Mouse (Mus musculus) spleen, postnatal 4 days (tissue): ENCODE data around the gene Nmnat3.
A peak's percentile ranks its signal among the peaks of the same experiment; 100 is the strongest.

ENCODE experiments used
- DNase-seq, 2 experiments: peaks; one replicate each; pipeline ENCODE4 v3.0.0; 2022; ENCODE audit warnings: low spot score in 2 of 2

Nmnat3 gene

DNA sequence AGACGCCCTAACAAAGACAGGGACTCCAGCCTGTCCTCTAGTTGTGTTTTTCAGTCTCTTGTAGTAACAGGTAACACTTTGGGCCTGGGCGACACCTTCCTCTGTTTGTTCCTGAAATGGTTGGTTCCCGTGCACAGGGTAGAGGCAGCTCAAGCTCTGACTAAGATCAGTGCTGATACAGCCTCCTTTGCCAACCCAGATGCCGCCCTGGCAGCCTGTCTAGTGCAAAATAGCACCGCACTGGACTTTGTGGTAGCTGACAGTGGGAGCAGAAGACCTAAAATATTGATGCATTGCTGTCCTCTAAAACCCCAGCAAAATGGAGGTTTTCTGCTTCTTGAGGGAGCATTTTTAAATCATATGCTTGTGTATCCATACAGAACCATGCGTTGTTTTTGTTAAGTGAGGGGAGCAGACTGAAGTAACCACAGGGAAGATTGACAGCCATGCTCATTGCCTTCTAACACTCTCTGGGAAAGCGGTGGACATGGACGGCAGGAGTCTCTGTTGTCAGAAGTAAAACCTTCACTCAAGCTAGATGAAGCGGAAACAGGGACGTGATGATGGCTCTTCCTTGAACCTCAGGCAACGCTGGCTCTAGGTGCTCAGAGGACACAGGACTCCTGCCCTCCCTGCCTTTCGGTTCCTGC is 24.2 kb downstream of the Nmnat3 start:
- DNase-seq, result no peak

DNA sequence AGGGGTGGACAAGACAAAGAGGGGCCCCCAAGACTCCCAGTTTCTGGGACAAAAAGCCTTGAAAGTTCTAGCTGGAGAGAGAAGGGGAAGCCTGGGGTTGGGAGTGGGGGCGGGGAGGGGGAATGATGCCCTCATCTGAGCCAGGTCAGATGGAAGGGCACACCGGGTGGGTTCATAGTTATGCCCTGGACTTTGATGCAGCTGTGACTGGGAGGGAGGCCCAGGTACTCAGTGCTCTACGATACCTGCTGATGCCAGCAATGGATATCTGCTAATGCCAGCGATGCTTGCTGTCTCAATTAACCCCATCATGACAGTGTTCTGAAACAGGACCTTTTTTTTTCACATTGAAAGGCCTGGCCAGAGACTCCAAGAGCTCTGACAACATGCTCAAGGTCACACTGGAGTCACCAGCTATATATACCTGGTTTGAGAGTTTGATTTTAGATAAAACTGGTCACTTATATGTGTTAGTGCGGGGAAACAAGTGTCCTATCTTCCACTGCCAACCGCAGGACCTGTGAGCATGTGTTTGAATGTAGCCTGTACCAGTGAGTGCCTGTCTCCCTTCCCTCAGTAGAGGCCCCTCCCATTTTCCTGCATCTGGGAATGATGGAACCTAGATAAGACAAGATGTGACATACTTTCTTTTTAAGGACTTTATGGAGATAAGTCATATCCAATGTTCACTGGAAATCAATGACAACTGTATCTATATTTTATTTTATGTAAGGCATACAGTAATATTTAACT is 25.6 kb downstream of the Nmnat3 start:
- DNase-seq, result no peak

DNA sequence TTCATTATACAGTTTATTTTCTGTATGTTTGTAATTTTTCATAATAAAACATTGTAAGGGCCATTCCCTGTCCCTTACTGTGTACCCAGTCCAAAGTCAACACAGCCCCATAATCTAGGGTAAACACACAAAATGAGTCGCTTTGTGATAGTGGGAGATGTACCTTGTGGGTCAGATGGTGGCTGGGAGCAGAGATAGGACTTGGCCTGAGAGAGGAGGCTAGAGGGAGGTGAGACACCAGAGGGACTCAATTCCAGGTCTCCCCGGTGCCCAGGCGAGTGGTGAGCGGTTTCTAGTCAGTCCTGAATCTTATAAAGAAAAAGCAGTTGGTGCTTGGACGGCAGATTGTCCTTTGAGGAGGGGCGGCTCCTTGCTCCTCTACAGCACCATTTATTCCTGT is 26.4 kb downstream of the Nmnat3 start:
- DNase-seq, result peak; percentile 56 to 75

DNA sequence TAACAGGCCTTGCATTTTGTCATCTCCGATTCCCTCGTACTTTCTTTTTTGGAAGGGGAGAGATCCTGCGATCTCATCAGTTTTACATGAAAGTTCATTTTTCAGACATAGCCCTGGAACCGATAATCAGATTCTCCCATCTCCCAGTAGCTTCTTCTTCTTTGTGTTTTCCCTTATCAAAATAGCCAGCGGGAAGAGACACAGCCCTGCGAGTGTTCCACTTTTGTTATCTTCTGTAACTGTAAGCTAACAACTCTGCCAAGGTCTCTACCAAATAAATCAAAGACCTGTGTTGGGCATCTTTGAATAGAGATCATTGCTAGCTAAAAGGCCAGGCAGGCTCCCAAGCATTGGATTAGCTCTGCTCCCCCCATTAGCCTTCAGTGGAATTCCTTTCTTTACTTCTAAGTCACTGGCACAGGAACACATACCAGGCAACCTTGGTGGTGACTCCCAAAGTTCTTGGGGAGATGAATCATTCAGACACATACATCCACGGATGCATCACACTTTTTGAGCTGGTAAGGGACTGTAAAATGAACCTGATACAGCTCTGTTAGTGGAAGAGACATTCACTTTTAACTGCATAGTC is 26.9 kb downstream of the Nmnat3 start:
- no peak for DNase-seq

DNA sequence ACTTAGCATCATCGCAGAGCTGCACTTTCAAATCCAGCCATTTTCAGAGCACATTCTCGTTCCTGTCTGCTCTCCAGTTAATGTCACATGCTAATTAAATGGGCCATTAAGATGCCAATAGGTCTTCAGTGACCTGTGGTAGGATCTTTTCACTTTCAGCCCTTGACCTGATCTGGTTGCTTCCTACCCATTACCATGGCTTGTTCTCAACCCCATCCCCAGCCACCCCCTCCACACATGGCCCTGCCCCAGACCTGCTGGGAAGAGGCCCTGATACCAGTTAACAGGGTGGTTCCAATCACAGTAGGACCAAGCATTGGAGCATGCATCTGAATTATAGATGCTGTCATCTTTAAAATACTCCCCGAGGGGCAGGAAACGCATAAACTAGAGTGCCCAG is 30.7 kb downstream of the Nmnat3 start:
- no peak for DNase-seq

DNA sequence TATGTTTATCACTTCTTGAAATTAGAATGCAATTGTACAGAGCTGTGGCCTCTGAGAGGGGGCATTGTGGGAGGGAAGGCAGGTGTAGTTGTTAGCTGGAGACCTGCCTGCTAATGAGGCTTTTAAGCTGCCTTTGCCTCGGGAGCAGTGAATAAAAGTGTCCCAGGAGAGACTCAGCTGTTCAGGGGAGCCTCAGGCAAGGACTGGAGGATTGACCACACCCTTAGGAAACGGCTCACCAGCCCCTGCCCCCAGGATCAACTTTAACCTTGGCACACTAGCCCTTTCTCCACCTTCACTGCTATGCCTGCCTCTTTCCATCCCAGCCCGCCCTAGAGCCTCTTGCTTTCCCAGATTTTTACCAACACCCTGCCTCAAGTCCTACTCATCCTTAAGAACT is 31.6 kb downstream of the Nmnat3 start:
- DNase-seq, result no peak

DNA sequence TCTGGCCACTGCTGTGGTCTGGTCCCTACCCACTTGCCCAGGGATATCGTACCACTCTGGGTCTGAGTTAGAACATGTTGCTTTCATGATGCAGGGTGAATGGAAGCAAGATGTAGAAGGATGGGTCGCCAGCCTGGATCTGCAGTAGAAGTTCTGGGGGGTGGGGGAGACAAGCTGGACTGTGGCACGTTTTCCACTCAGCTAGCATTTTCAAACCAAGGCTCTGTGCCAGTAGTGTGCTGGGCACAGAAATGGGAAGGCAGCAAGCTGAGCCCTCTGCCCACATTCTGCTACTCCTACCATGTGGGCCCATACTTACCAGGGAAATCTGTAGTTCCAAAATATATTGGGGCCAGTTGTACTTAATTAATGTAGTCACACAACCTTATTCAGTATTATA is 33.5 kb downstream of the Nmnat3 start:
- no peak for DNase-seq

DNA sequence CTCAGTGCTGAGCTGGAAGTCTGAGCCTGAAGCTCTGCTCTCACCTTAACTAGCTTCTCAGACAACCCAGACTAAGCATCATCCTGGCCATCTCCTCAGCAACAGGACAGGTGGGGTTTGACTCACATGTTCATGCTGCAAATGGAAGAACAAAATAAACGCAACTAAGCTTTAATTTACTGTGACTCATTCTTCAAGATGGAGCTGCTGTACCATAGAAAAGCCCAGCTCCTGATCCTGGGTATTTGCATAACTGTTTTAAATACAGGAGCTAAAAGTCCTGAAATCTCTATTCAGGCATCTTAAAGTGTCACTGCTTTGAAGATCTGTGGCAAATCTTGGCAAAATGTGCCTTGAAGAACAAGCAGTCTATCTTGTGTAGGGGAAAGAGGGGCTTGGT is 38.9 kb downstream of the Nmnat3 start:
- no peak for DNase-seq

DNA sequence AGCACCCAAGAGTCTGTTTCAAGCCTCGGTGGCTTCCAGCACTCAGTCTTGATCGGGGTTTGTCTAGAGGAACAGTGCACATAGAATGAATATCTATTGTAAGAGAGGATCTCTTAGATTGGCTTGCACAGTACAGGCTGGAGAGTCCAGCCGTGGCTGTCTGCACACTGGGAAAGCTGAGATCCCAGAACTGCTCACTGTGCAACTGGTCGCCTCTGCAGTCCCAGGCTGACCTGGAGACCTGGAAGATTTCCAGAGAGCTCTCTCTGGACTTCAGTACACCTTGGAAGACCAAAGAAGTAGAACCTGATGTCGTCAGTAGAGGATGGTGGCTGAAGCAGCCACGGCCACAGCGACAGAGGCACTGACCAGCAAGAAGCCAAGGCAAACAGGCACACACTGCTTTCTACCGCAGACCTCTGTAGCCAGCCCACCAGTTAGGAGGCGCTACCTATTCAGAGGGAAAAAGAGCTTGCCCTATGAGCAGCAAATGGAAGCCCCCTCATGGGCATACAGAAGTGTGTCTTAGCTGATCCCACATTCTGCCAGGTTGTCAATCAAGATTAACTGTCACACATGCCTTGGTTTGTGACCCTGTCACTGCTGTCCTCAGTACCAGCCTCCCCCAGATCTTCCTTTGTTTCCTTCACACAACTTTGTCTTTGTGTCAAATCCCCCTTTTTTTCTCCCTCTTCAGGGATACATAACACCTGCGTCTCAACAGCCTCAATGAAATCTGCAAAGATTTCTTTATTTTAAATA is 41.4 kb downstream of the Nmnat3 start:
- no peak for DNase-seq

DNA sequence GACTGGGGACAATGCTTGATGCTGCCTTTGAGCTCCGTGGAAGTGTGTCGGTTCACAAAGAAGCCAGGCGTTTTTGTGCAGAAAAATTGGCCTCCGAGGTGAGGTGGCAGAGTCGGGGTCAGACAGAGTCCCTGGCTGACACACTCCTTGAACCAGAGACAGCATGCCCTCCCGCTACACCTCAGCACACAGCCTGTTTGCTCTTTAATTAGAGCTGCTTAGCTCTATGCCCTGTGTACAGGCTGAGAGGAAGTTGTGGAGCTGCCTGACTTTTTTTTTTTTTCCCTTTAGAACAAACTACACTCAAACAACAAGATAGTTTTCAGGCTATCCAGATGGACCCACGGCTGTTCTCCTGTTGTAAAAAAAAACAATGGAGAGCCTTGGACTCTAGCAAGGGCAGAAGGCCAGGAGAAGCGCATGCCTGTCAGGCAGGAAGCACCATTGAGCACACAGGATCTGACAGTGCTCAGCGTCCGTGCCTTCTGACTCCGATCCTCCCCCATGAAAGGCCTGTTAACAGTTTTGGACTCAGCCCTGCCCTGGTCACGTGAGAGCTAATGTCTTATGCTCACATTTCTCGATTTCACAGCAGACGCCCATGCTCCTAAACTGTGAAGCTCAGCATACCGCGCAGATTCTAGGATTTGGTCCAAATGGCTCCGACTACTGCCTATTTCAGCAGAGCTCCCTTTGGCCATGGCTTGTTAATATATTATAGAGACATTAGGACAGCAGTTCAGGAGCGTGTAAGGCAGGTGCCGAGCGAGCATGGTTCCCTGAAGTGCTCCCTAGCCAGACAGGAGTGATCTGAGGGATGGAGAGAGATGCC is 42.3 kb downstream of the Nmnat3 start:
- DNase-seq, result no peak

DNA sequence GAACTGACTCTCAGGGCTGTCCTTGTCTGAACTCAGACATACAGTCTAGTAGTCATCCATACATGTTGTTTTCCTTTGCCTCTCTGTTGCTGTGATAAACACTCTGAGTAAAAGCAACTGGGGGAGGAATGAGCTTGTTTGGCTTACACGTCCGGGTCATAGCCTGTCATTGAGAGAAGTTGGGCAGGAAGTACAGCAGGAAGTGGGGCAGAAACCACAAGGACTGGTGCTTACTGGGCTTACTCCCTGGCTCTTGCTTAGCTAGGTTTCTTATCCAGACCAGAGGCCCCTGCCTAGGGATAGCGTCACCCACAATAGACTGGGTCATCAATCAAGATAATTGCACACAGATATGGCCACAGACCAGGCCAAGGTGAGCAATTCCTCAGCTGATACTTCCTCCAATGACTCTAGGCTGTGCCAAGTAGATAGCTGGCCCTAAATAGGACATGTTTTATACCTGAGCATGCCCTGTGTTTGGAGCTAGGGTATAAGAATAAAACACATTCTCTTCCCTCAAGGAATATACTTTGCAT is 46.1 kb downstream of the Nmnat3 start:
- DNase-seq, result no peak

DNA sequence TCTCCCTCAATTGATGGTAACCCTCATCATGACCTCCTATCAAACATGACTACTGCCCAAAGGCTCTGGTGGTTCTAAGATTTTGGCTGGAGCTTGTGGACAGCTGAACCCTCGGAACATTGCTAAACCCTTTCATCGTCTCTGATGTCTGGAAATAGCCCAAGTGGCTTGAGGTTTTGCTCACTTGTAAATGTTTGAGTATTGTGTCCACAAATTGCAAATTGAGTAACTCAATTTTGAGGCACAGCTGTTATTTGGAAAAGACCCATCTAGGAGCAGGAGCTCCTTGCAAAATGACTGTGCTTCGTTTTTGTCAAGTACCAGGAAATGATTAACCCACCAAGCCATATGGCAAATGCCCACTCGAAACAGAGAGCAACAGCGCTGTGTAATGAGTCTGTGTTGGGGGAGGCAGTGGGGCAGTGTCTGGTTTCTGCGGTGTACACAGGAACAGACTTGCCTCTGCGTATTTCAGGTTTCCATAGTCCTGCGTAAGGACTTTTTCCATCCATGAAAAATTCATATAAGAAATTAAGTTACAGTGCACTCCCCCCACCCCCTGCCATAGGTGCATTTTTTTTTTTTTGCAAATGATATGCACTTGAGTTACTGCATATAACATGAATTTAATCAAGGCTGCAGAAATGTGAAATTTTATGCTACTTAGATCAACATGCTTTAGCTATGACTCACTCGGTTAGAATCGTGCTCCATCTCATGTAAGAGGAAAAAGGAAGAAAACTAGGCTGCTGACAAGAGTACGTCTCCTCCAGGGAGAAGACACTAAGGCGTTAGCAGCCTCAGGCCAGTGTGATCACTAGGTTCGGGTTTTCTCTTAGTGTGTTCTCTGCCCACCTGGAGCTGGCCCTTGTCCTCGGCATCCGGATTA is 50.9 kb downstream of the Nmnat3 start:
- no peak for DNase-seq

DNA sequence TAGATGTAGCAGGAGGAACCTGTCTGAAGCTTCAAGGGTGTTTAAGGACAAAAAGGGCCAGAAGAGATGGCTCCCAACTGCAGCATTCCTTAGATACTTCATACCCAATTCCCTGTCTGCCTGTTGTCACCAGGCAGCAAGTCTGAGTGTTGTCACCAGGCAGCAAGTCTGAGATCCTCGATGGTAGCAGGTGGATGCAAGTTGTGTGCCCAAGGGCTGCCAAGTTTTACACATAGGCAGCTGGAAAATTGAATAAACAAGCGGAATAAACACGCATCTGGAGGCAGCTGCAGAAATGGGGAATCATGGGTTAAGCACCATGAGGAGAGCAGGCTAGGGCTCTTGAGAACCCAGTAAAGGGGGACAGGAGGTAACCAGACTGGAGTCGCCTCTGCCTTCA is 52.7 kb downstream of the Nmnat3 start:
- DNase-seq, result no peak

DNA sequence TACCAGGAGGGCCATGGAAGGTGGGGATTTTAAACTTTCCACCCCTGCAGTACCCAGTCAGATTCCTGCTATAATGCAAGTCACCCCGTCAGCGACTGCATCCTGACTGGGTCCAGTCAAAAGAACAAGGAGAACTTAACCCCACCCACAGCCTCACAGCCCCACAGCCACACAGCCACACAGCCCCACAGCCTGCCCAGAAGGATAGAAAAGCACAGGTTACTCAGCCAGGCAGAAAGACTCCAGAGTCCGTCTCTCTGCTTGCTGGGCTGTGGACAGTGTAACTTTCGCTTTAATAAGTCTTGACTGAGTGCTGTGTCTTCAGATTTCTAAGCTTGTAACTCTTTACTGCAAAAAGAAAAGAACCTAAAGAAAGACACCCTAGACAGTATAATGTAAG is 53.2 kb downstream of the Nmnat3 start:
- DNase-seq, result no peak

DNA sequence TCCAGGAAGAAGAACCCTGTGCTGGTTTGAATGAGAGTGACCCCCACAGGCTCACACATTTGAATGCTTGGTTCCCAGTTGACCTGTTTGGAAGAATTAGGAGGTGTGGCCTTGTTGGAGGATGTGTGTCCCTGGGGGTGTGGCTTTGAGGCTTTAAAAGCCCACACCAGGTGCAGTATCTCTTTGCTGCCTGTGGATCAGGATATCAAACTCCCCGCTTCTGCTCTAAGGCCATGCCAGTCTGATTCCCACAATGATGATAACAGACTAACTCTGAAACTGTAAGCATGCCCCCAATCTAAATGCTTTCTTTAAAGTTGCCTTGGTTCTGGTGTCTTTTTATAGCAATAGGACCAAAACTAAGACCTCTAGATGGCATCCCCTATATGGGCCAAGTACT is 58.6 kb downstream of the Nmnat3 start:
- no peak for DNase-seq

DNA sequence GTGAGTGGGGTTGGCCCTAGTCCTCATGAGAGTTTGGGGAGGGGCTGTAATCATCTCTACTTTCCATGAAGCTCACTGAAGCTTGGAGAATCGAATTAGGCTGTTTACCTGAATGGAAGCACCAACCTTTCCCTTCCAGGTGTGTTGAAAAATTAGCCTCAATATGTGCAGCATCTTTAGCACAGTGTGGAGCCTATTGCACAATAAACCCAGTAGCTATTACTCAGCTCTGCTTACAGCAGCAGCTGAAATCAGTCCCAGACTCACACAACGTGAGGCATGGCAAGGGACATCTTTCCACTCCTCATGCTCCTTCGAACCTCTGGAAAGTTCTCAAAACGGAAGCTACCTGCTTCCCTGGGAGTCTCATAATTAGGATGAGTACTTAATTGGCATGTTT is 59.0 kb downstream of the Nmnat3 start:
- no peak for DNase-seq

DNA sequence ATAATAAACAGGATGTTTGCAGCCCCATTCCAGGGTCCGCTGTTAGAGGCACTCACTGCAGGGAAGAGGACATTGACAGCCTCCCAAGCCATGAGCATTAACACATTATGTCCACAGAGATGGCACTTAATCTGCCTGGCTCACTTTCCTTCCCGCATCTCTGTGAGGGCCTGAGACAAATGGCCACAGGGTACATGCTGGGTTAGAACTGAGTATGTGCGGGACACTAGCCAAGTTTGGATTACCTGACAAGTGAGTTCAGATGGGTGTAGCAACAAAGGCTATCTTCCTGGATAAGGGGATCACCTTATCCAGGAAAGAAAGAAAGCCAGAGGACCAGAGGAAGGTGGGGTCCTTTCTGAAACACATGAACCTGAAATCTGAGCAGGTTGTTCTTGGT is 59.8 kb downstream of the Nmnat3 start:
- DNase-seq, result no peak

DNA sequence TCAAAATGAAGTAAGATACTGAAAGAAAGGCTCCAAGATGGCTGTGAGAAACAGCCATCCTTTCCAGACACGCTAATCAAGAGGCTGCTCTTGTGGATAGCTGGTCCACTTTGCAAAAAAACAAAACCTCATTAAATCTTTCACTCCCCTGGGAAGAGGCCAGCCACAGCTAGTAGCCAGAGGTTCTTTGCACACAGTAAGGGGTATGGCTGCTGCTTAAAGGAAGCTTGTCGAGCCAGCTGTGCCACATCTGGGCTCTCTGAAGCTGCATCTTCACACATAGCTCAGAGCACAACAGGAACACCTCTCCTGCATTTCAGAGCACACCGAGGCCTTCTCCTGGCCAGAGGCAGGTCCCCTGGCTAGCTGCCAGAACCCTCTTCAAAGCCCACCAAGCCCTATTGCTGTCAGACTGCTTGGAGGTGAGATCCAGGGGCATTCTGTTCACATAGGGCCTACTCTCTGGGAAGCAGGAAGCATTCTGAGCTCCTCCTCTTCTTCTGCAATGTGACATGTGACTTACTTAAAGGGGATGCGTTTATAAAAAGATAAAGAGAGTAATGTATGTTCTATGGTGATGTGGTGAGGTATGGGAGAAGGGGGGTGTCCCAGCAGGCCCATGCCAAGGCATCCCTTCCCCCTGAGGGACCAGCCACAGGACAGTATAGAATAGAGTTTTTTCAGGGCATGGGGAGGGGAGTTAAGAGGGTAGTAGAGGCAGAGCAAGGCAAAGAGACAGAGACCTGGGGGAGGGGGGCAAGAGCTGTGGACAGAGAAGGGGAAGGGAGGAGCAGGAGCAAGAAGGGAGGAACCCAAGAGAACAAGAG is 63.3 kb downstream of the Nmnat3 start:
- DNase-seq, result no peak

DNA sequence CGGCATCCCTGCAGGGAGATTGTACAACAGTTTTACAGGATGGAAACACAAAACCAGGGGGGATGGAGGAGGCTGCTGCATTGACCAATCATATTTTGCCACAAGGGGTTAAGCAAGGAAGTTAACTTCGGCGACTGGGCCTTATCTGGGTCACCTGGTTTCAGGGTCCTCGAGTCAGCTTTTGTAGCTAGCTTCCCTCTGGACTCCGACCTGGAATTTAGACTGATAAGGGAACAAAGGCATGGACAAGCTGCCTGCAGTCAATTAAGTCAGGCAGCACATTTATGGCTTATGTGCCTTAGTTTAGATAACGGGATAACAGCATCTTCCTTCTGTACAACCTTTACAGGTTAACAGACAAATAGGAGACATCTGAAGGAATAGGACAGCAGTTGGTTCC is 65.1 kb downstream of the Nmnat3 start:
- no peak for DNase-seq

DNA sequence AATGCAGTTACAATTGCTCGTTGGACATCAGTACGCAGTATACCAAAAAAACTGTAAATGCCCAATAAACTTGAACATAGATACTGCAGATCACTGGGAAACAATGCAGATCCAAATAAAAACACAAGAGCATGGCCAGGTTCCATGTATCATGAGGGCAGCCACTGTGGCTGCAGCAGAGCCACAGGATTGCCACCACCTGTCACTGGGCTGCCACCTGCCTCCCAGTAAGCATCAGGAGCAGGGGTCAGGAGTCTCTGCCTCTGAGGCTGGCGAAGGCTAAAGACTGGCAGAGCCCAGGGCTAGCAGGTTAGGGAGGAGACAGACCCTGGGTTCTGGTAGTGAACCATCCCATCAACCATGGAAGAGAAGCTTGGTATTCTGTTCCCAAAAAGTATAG is 67.7 kb downstream of the Nmnat3 start:
- DNase-seq, result no peak
